Mouse (Mus musculus) monocyte, adult 5-6 weeks (primary cell): Measurements from ENCODE around the gene Gm49510. TPM values are rescaled to one million over a fixed set of nuclear protein-coding genes. Genes with fewer than 3 reads are reported as not detected.
A peak's percentile ranks its signal among the peaks of the same experiment; 100 is the strongest.

ENCODE experiments used
- ATAC-seq: fragments of 153-309, 156-312 bp; replicated peaks from 2 replicates; pipeline ENCODE4 v1.8.0; 2017; ENCODE audit warnings: mild to moderate bottlenecking; ENCODE audit not compliant: low TSS enrichment, insufficient number of reproducible peaks, severe bottlenecking, poor library complexity, low FRiP score
- total RNA-seq: library from RNA; stranded (forward); fragments of 200-1000, 200-491, 200-594 nt; gene quantifications from 3 replicates; pipeline ENCODE4 v1.2.3, GENCODE M21; 2017

Gene Gm49510
- total RNA-seq, 1 experiment from 2014 or later = 1.7 TPM

- ATAC-seq = no peak
These were observed 12.6 kb downstream of the Gm49510 start for GRCm38 (mm10) chr15:78912040-78912439.

- peak; percentile 89 for ATAC-seq
These were observed 14.2 kb downstream of the Gm49510 start, which contains the start of gene Pdxp for GRCm38 (mm10) chr15:78913632-78914090. Gene Pdxp (plus strand): TSS chr15:78913919.

GRCm38 (mm10) chr15:78914091-78914822 lies 14.8 kb downstream of the Gm49510 start:
- ATAC-seq = no peak

GRCm38 (mm10) chr15:78914823-78915659 lies 15.6 kb downstream of the Gm49510 start:
- ATAC-seq = no peak

GRCm38 (mm10) chr15:78915660-78916017 lies 16.2 kb downstream of the Gm49510 start:
- peak; percentile 65 for ATAC-seq

GRCm38 (mm10) chr15:78916052-78916826 lies 16.8 kb downstream of the Gm49510 start:
- no peak for ATAC-seq

- no peak for ATAC-seq
These were observed 18.7 kb downstream of the Gm49510 start for GRCm38 (mm10) chr15:78918126-78918525.

- ATAC-seq = no peak
These were observed 20.4 kb downstream of the Gm49510 start for GRCm38 (mm10) chr15:78919914-78920313.

GRCm38 (mm10) chr15:78922700-78923099 lies 23.2 kb downstream of the Gm49510 start:
- no peak for ATAC-seq

GRCm38 (mm10) chr15:78923585-78923984 lies 24.1 kb downstream of the Gm49510 start:
- peak; percentile 42; the same call in 1 of the 2 replicates for ATAC-seq

GRCm38 (mm10) chr15:78925129-78925528 lies 25.7 kb downstream of the Gm49510 start:
- ATAC-seq = no peak

GRCm38 (mm10) chr15:78926021-78926919 lies 26.8 kb downstream of the Gm49510 start, which contains the start of gene Lgals1:
Gene Lgals1 (plus strand): TSS chr15:78926725.
- ATAC-seq = no peak; the same call in 1 of the 2 replicates

- ATAC-seq = no peak
These were observed 27.7 kb downstream of the Gm49510 start for GRCm38 (mm10) chr15:78927021-78927787.

GRCm38 (mm10) chr15:78927788-78928457 lies 28.5 kb downstream of the Gm49510 start:
- peak; percentile 80 for ATAC-seq

- ATAC-seq = no peak
These were observed 29.1 kb downstream of the Gm49510 start for GRCm38 (mm10) chr15:78928539-78928938.

GRCm38 (mm10) chr15:78930192-78930706 lies 30.8 kb downstream of the Gm49510 start:
- no peak for ATAC-seq
